14 mouse cellular contexts compared by ENCODE assay signal in the genomic region with DNA sequence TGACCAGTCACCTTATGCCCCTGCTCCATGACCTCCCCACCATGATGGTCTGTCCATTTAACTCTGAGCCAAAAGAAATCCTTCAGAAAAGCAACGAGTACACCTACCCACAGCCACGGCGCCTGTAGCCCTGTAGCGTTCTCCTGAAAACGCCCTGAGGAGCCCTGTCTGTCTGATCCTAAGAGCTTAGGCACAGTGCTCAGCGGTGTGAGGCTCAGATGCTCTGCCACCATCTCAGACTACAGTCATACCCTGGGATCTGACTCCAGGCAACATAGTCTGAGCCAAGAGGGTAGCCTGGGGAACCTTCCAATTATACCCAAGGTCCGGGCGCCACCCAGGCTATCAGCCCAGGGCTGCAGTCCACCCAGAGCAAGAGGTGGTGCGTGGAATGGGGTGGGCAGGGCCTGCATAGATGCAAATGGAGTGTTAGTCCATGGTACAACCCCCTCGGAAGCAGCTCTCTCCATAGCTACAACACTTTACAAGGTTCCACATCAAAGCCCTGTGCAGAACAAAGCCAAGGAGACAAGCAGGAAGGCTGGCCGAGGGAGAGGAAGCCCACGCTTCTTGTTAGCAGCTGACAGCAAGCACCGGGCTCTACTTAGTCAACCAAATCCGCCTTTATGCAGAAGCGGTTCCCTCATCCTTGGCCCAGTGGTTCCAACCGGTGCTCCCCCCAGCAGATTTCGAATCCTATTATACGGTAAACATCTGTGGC.
DNase-seq lines count a peak whose midpoint lies in the region; ATAC-seq and TF ChIP-seq lines count a peak whose summit lies in the region.
"Had no signal": no experiment of that assay in that cellular context is flagged by ENCODE, and none has a peak within 500 bp of the region (broad histone marks: within the 10 kb centered on the region; RNA-seq: fewer than 3 reads in every experiment).

No protein-coding gene starts in this region.

- no peak for TF ChIP-seq POLR2A in thymus, adult 2 months (IDR thresholded peaks at IDR 0.05; ENCODE audit: control insufficient read depth, extremely low read depth, insufficient read depth, low read length, poor library complexity)

- H3K4me2 ChIP-seq in forebrain, embryonic 15.5 days (replicated peaks), result no peak overlapping the region
- no peak overlapping the region for H3K4me2 ChIP-seq in hindbrain, embryonic 15.5 days
- H3K4me2 ChIP-seq in neural tube, embryonic 15.5 days, result no peak overlapping the region
- H3K4me2 ChIP-seq: embryonic facial prominence, embryonic 13.5 days; heart, embryonic 11.5 days; stomach, embryonic 15.5 days had no signal

- H3K9ac ChIP-seq in forebrain, embryonic 15.5 days (replicated peaks), result no peak overlapping the region
- H3K9ac ChIP-seq in hindbrain, embryonic 15.5 days, result no peak overlapping the region
- H3K9ac ChIP-seq in neural tube, embryonic 15.5 days (replicated peaks), result no peak overlapping the region
- H3K9ac ChIP-seq: embryonic facial prominence, embryonic 13.5 days; stomach, embryonic 15.5 days had no signal

- H3K4me1 ChIP-seq in forebrain, embryonic 15.5 days, result peaks cover 13% of the 10 kb centered on the region
- peaks cover 48% of the 10 kb centered on the region for H3K4me1 ChIP-seq in hindbrain, embryonic 15.5 days (replicated peaks)
- H3K4me1 ChIP-seq in neural tube, embryonic 15.5 days, result peaks cover 53% of the 10 kb centered on the region
- H3K4me1 ChIP-seq in thymus, adult 2 months (replicated peaks; ENCODE audit: control insufficient read depth, insufficient read depth, low read length), result no peaks in the 10 kb centered on the region

- WGBS in forebrain, embryonic 15.5 days, result 59% methylated on average over 18 of the region's 18 CpGs
- WGBS in hindbrain, embryonic 15.5 days, result 52% methylated on average over 18 of the region's 18 CpGs
- 53% methylated on average over 18 of the region's 18 CpGs for WGBS in neural tube, embryonic 15.5 days
- 69% methylated on average over 18 of the region's 18 CpGs for WGBS in thymus, adult 2 months

- peak overlapping the region; percentile 53 for H3K27ac ChIP-seq in forebrain, embryonic 15.5 days (replicated peaks)
- peak overlapping the region; percentile 76 for H3K27ac ChIP-seq in hindbrain, embryonic 15.5 days (replicated peaks)
- peak overlapping the region; percentile 69 for H3K27ac ChIP-seq in neural tube, embryonic 15.5 days (replicated peaks)
- no peak overlapping the region for H3K27ac ChIP-seq in thymus, adult 2 months (ENCODE audit: control insufficient read depth, insufficient read depth, low read length)
- H3K27ac ChIP-seq: embryonic facial prominence, embryonic 13.5 days; macrophage; stomach, embryonic 15.5 days had no signal

- H3K4me3 ChIP-seq in forebrain, embryonic 15.5 days, result no peak overlapping the region
- no peak overlapping the region for H3K4me3 ChIP-seq in hindbrain, embryonic 15.5 days
- H3K4me3 ChIP-seq in neural tube, embryonic 15.5 days (replicated peaks), result no peak overlapping the region
- H3K4me3 ChIP-seq in thymus, adult 2 months (ENCODE audit: control insufficient read depth, insufficient read depth, low read length), result no peak overlapping the region
- H3K4me3 ChIP-seq: embryonic facial prominence, embryonic 13.5 days; stomach, embryonic 15.5 days had no signal

- no peaks in the 10 kb centered on the region for H3K36me3 ChIP-seq in forebrain, embryonic 15.5 days
- H3K36me3 ChIP-seq in hindbrain, embryonic 15.5 days, result no peaks in the 10 kb centered on the region
- no peaks in the 10 kb centered on the region for H3K36me3 ChIP-seq in neural tube, embryonic 15.5 days
- H3K36me3 ChIP-seq in thymus, adult 2 months (ENCODE audit: control insufficient read depth, insufficient read depth, low read length), result no peaks in the 10 kb centered on the region
- H3K36me3 ChIP-seq: embryonic facial prominence, embryonic 13.5 days; stomach, embryonic 15.5 days had no signal

- no peak for TF ChIP-seq CTCF in thymus, adult 2 months (IDR thresholded peaks at IDR 0.05; ENCODE audit: borderline replicate concordance, control insufficient read depth, extremely low read depth, insufficient read depth, low read length, poor library complexity)

- peak; percentile 15 for DNase-seq in layer of hippocampus, adult 9-11 months
- no peak for DNase-seq in layer of hippocampus, postnatal 36 days
- no peak for DNase-seq in ovary, postnatal 14 days (ENCODE audit: low spot score)
- DNase-seq in thymus, adult 2 months, result no peak
- DNase-seq: cerebellum, adult 8-10 months; kidney, postnatal 36 days; right cerebral cortex, postnatal 14 days had no signal

- peak; percentile 49 for ATAC-seq in forebrain, embryonic 15.5 days (replicated peaks)
- peak; percentile 17; the same call in 1 of the 2 replicates for ATAC-seq in hindbrain, embryonic 15.5 days (ENCODE audit: low FRiP score, low read depth)
- no peak for ATAC-seq in neural tube, embryonic 15.5 days (ENCODE audit: low FRiP score)

- H3K9me3 ChIP-seq in forebrain, embryonic 15.5 days, result no peaks in the 10 kb centered on the region
- H3K9me3 ChIP-seq in hindbrain, embryonic 15.5 days, result no peaks in the 10 kb centered on the region
- H3K9me3 ChIP-seq in neural tube, embryonic 15.5 days (replicated peaks), result no peaks in the 10 kb centered on the region
- H3K9me3 ChIP-seq: embryonic facial prominence, embryonic 13.5 days; stomach, embryonic 15.5 days had no signal

- H3K27me3 ChIP-seq in forebrain, embryonic 15.5 days, result no peaks in the 10 kb centered on the region
- no peaks in the 10 kb centered on the region for H3K27me3 ChIP-seq in hindbrain, embryonic 15.5 days
- H3K27me3 ChIP-seq in neural tube, embryonic 15.5 days (replicated peaks), result no peaks in the 10 kb centered on the region
- H3K27me3 ChIP-seq in thymus, adult 2 months (ENCODE audit: control insufficient read depth, insufficient read depth, low read length), result no peaks in the 10 kb centered on the region
- H3K27me3 ChIP-seq: stomach, embryonic 15.5 days had no signal
